Mouse (Mus musculus): ENCODE results near the gene Rbm18. TPM values are rescaled to one million over a fixed set of nuclear protein-coding genes. Genes with fewer than 3 reads are reported as not detected.

The Rbm18 gene
- polyA plus RNA-seq, 1 experiment: 48.9 TPM

- TF ChIP-seq CTCF (IDR thresholded peaks at IDR 0.05; ENCODE audit: borderline replicate concordance, insufficient read depth, low read depth, low read length): no peak
- TF ChIP-seq POLR2A (IDR thresholded peaks at IDR 0.05; ENCODE audit: borderline replicate concordance, insufficient read depth, low read length): no peak
- no peaks in the 10 kb centered on the region for H3K4me1 ChIP-seq (ENCODE audit: control insufficient read depth, insufficient read depth, low read length)
- no peak overlapping the region for H3K27ac ChIP-seq (ENCODE audit: insufficient read depth, low read length)
- H3K27me3 ChIP-seq (ENCODE audit: control insufficient read depth, insufficient read depth, low read length): peaks cover 7% of the 10 kb centered on the region; the same call in 1 of the 2 replicates
- 8% methylated on average over 31 of the region's 31 CpGs for WGBS
- H3K4me3 ChIP-seq (replicated peaks; ENCODE audit: insufficient read depth, low read depth, low read length): no peak overlapping the region
- no peak for DNase-seq
Measured at GRCm38 (mm10) chr2:36093914-36094475, 42.6 kb downstream of the Rbm18 start.

- WGBS: 32% methylated on average over 7 of the region's 7 CpGs
- no peak for DNase-seq
- TF ChIP-seq POLR2A (IDR thresholded peaks at IDR 0.05; ENCODE audit: borderline replicate concordance, insufficient read depth, low read length) (no peak), CTCF (IDR thresholded peaks at IDR 0.05; ENCODE audit: borderline replicate concordance, insufficient read depth, low read depth, low read length) (no peak)
- Histone ChIP-seq H3K27me3 (ENCODE audit: control insufficient read depth, insufficient read depth, low read length) (peaks cover 7% of the 10 kb centered on the region; the same call in 1 of the 2 replicates), H3K4me1 (ENCODE audit: control insufficient read depth, insufficient read depth, low read length) (no peaks in the 10 kb centered on the region), H3K4me3 (replicated peaks; ENCODE audit: insufficient read depth, low read depth, low read length) (no peak overlapping the region), H3K27ac (ENCODE audit: insufficient read depth, low read length) (no peak overlapping the region)
Measured at GRCm38 (mm10) chr2:36093301-36093700, 43.3 kb downstream of the Rbm18 start.

GRCm38 (mm10) chr2:36092748-36093147 is 43.8 kb downstream of the Rbm18 start:
- TF ChIP-seq POLR2A (IDR thresholded peaks at IDR 0.05; ENCODE audit: borderline replicate concordance, insufficient read depth, low read length) (no peak), CTCF (IDR thresholded peaks at IDR 0.05; ENCODE audit: borderline replicate concordance, insufficient read depth, low read depth, low read length) (no peak)
- DNase-seq: no peak
- H3K4me1 ChIP-seq (ENCODE audit: control insufficient read depth, insufficient read depth, low read length): no peaks in the 10 kb centered on the region
- H3K27me3 ChIP-seq (ENCODE audit: control insufficient read depth, insufficient read depth, low read length): peaks cover 5% of the 10 kb centered on the region; the same call in 1 of the 2 replicates
- no peak overlapping the region for H3K27ac ChIP-seq (ENCODE audit: insufficient read depth, low read length)
- WGBS: 19% methylated on average over 4 of the region's 4 CpGs
- H3K4me3 ChIP-seq (replicated peaks; ENCODE audit: insufficient read depth, low read depth, low read length): no peak overlapping the region

GRCm38 (mm10) chr2:36090853-36091741 is 45.5 kb downstream of the Rbm18 start:
- DNase-seq: peak; percentile 10 to 16
- Histone ChIP-seq H3K27me3 (ENCODE audit: control insufficient read depth, insufficient read depth, low read length) (peaks cover 1% of the 10 kb centered on the region; the same call in 1 of the 2 replicates), H3K27ac (ENCODE audit: insufficient read depth, low read length) (no peak overlapping the region), H3K4me1 (ENCODE audit: control insufficient read depth, insufficient read depth, low read length) (no peaks in the 10 kb centered on the region), H3K4me3 (replicated peaks; ENCODE audit: insufficient read depth, low read depth, low read length) (no peak overlapping the region)
- 3% methylated on average over 70 of the region's 70 CpGs for WGBS
- TF ChIP-seq CTCF (IDR thresholded peaks at IDR 0.05; ENCODE audit: borderline replicate concordance, insufficient read depth, low read depth, low read length) (no peak), POLR2A (IDR thresholded peaks at IDR 0.05; ENCODE audit: borderline replicate concordance, insufficient read depth, low read length) (no peak)

- 33% methylated on average over 3 of the region's 3 CpGs for WGBS
- peaks cover 1% of the 10 kb centered on the region; the same call in 1 of the 2 replicates for H3K27me3 ChIP-seq (ENCODE audit: control insufficient read depth, insufficient read depth, low read length)
- TF ChIP-seq POLR2A (IDR thresholded peaks at IDR 0.05; ENCODE audit: borderline replicate concordance, insufficient read depth, low read length) (no peak), CTCF (IDR thresholded peaks at IDR 0.05; ENCODE audit: borderline replicate concordance, insufficient read depth, low read depth, low read length) (no peak)
Measured at GRCm38 (mm10) chr2:36089190-36089589, 47.4 kb downstream of the Rbm18 start.

GRCm38 (mm10) chr2:36085041-36085440 is 51.5 kb downstream of the Rbm18 start:
- 63% methylated on average over 1 of the region's 1 CpGs for WGBS
- TF ChIP-seq CTCF (IDR thresholded peaks at IDR 0.05; ENCODE audit: borderline replicate concordance, insufficient read depth, low read depth, low read length): no peak
- TF ChIP-seq POLR2A (IDR thresholded peaks at IDR 0.05; ENCODE audit: borderline replicate concordance, insufficient read depth, low read length): no peak
- no peak for DNase-seq
- H3K4me1 ChIP-seq (ENCODE audit: control insufficient read depth, insufficient read depth, low read length): no peaks in the 10 kb centered on the region
- H3K27me3 ChIP-seq (ENCODE audit: control insufficient read depth, insufficient read depth, low read length): no peaks in the 10 kb centered on the region
- no peak overlapping the region for H3K4me3 ChIP-seq (replicated peaks; ENCODE audit: insufficient read depth, low read depth, low read length)
- no peak overlapping the region for H3K27ac ChIP-seq (ENCODE audit: insufficient read depth, low read length)

More at GRCm38 (mm10) chr2:36089190-36089589, 47.4 kb downstream of the Rbm18 start:
- Histone ChIP-seq H3K4me1 (ENCODE audit: control insufficient read depth, insufficient read depth, low read length) (no peaks in the 10 kb centered on the region), H3K4me3 (replicated peaks; ENCODE audit: insufficient read depth, low read depth, low read length) (no peak overlapping the region), H3K27ac (ENCODE audit: insufficient read depth, low read length) (no peak overlapping the region)
- no peak for DNase-seq

GRCm38 (mm10) chr2:36082802-36083580 is 53.6 kb downstream of the Rbm18 start:
- DNase-seq: no peak
- no peak for TF ChIP-seq POLR2A (IDR thresholded peaks at IDR 0.05; ENCODE audit: borderline replicate concordance, insufficient read depth, low read length)
- TF ChIP-seq CTCF (IDR thresholded peaks at IDR 0.05; ENCODE audit: borderline replicate concordance, insufficient read depth, low read depth, low read length): no peak
- WGBS: 18% methylated on average over 9 of the region's 9 CpGs
- Histone ChIP-seq H3K27ac (ENCODE audit: insufficient read depth, low read length) (no peak overlapping the region), H3K27me3 (ENCODE audit: control insufficient read depth, insufficient read depth, low read length) (no peaks in the 10 kb centered on the region), H3K4me3 (replicated peaks; ENCODE audit: insufficient read depth, low read depth, low read length) (no peak overlapping the region), H3K4me1 (ENCODE audit: control insufficient read depth, insufficient read depth, low read length) (no peaks in the 10 kb centered on the region)
